Mouse (Mus musculus) forebrain, embryonic 11.5 days (tissue): ENCODE data around the gene Camk1d. TPM values are rescaled to one million over a fixed set of nuclear protein-coding genes. Genes with fewer than 3 reads are reported as not detected.

ENCODE experiments used
- ATAC-seq: fragments of 200-750 bp; cut with Nextera tagmentation; replicated peaks from 2 replicates; pipeline ENCODE4 v1.8.0; 2017; ENCODE audit warnings: moderate TSS enrichment; ENCODE audit not compliant: low FRiP score
- DNase-seq: peaks from one replicate; pipeline ENCODE4 v3.0.0-alpha.2; 2017; ENCODE audit warnings: low spot score
- H3K27ac ChIP-seq: fragments of 300-500 bp; sonication (generic); 2 replicates; pipeline ENCODE4 v1.5.1; 2014; ENCODE audit warnings: low read depth, low read length
- H3K27me3 ChIP-seq: fragments of 300-500 bp; sonication (generic); 2 replicates; pipeline ENCODE4 v1.6.1; 2014; ENCODE audit warnings: mild to moderate bottlenecking, low read length, mixed read lengths; ENCODE audit not compliant: control insufficient read depth, insufficient read depth
- H3K36me3 ChIP-seq: fragments of 300-500 bp; sonication (generic); 2 replicates; pipeline ENCODE4 v1.6.1; 2014; ENCODE audit warnings: mild to moderate bottlenecking, low read length, moderate library complexity, mixed read lengths; ENCODE audit not compliant: control insufficient read depth, insufficient read depth
- H3K4me1 ChIP-seq: fragments of 300-500 bp; sonication (generic); replicated peaks from 2 replicates; pipeline ENCODE4 v1.6.1; 2014; ENCODE audit warnings: low read length, mixed read lengths; ENCODE audit not compliant: control insufficient read depth, insufficient read depth
- H3K4me2 ChIP-seq: fragments of 300-500 bp; sonication (generic); 2 replicates; pipeline ENCODE4 v1.6.1; 2014; ENCODE audit warnings: low read depth, mild to moderate bottlenecking, low read length, moderate library complexity, mixed read lengths; ENCODE audit not compliant: severe bottlenecking
- H3K4me3 ChIP-seq: fragments of 300-500 bp; sonication (generic); 2 replicates; pipeline ENCODE4 v1.5.1; 2014; ENCODE audit warnings: low read depth, low read length
- H3K9ac ChIP-seq: fragments of 300-500 bp; sonication (generic); 2 replicates; pipeline ENCODE4 v1.6.1; 2014; ENCODE audit warnings: low read length
- H3K9me3 ChIP-seq: fragments of 300-500 bp; sonication (generic); 2 replicates; pipeline ENCODE4 v1.6.1; 2016; ENCODE audit warnings: low read length, mixed read lengths; ENCODE audit not compliant: control insufficient read depth
- WGBS: fragments of 180-500 bp; shearing (Covaris S2); extraction: QIAGEN DNeasy Blood & Tissue Kit; methylation state at CpG from one replicate; pipeline ENCODE4 v1.1.7; 2014; 5-methylcytosine and 5-hydroxymethylcytosine counted together
- polyA plus RNA-seq: library from polyadenylated mRNA; unstranded; fragments of >200 nt; fragmentation: Nextera tagmentation; extraction: Ambion mirVana; gene quantifications from 2 replicates; pipeline ENCODE4 v1.2.1, GENCODE M21; 2014

The Camk1d gene
- polyA plus RNA-seq, 1 experiment from 2014 or later, result 2.2 TPM

GRCm38 (mm10) chr2:5631676-5632354 is 82.5 kb downstream of the Camk1d start:
- 90% methylated on average over 11 of the region's 11 CpGs for WGBS

GRCm38 (mm10) chr2:5630710-5631109 is 83.6 kb downstream of the Camk1d start:
- Histone ChIP-seq H3K4me1 (no peaks in the 10 kb centered on the region), H3K27me3 (no peaks in the 10 kb centered on the region), H3K27ac (no peak overlapping the region), H3K9ac (no peak overlapping the region), H3K9me3 (no peaks in the 10 kb centered on the region), H3K4me2 (no peak overlapping the region), H3K4me3 (no peak overlapping the region), H3K36me3 (no peaks in the 10 kb centered on the region)
- 52% methylated on average over 4 of the region's 4 CpGs for WGBS
- ATAC-seq, result no peak
- DNase-seq, result no peak

More at GRCm38 (mm10) chr2:5631676-5632354, 82.5 kb downstream of the Camk1d start:
- no peak overlapping the region for H3K4me2 ChIP-seq
- no peaks in the 10 kb centered on the region for H3K9me3 ChIP-seq
- no peak overlapping the region for H3K4me3 ChIP-seq
- no peak for DNase-seq
- no peak for ATAC-seq
- H3K4me1 ChIP-seq, result no peaks in the 10 kb centered on the region
- H3K27me3 ChIP-seq, result no peaks in the 10 kb centered on the region
- H3K9ac ChIP-seq, result no peak overlapping the region
- H3K36me3 ChIP-seq, result no peaks in the 10 kb centered on the region
- no peak overlapping the region for H3K27ac ChIP-seq

GRCm38 (mm10) chr2:5624379-5624778 is 89.9 kb downstream of the Camk1d start:
- H3K9ac ChIP-seq, result no peak overlapping the region
- no peaks in the 10 kb centered on the region for H3K36me3 ChIP-seq
- no peak for DNase-seq
- 77% methylated on average over 4 of the region's 4 CpGs for WGBS
- H3K27ac ChIP-seq, result no peak overlapping the region
- no peaks in the 10 kb centered on the region for H3K27me3 ChIP-seq
- H3K4me2 ChIP-seq, result no peak overlapping the region
- no peak for ATAC-seq
- H3K4me3 ChIP-seq, result no peak overlapping the region
- H3K4me1 ChIP-seq, result no peaks in the 10 kb centered on the region
- no peaks in the 10 kb centered on the region for H3K9me3 ChIP-seq

- Histone ChIP-seq H3K27ac (no peak overlapping the region), H3K4me3 (no peak overlapping the region), H3K27me3 (no peaks in the 10 kb centered on the region), H3K9me3 (no peaks in the 10 kb centered on the region), H3K4me2 (no peak overlapping the region), H3K36me3 (no peaks in the 10 kb centered on the region), H3K4me1 (peaks cover 10% of the 10 kb centered on the region; the same call in 1 of the 2 replicates), H3K9ac (no peak overlapping the region)
- DNase-seq, result no peak
- ATAC-seq, result no peak
- 90% methylated on average over 8 of the region's 8 CpGs for WGBS
Observed at GRCm38 (mm10) chr2:5618361-5618896, 95.9 kb downstream of the Camk1d start.

- Histone ChIP-seq H3K4me2 (no peak overlapping the region), H3K36me3 (no peaks in the 10 kb centered on the region), H3K27me3 (no peaks in the 10 kb centered on the region), H3K9ac (no peak overlapping the region), H3K9me3 (no peaks in the 10 kb centered on the region), H3K4me3 (no peak overlapping the region), H3K27ac (no peak overlapping the region), H3K4me1 (peaks cover 10% of the 10 kb centered on the region; the same call in 1 of the 2 replicates)
- no peak for DNase-seq
- 92% methylated on average over 3 of the region's 3 CpGs for WGBS
- ATAC-seq, result no peak
Observed at GRCm38 (mm10) chr2:5614896-5615295, 99.4 kb downstream of the Camk1d start.

- no peak overlapping the region for H3K4me2 ChIP-seq
- no peaks in the 10 kb centered on the region for H3K9me3 ChIP-seq
- WGBS, result 9% methylated on average over 2 of the region's 2 CpGs
- peaks cover 10% of the 10 kb centered on the region; the same call in 1 of the 2 replicates for H3K4me1 ChIP-seq
- DNase-seq (no peak), ATAC-seq (no peak)
- H3K9ac ChIP-seq, result no peak overlapping the region
- H3K4me3 ChIP-seq, result no peak overlapping the region
- no peaks in the 10 kb centered on the region for H3K27me3 ChIP-seq
- no peak overlapping the region for H3K27ac ChIP-seq
- H3K36me3 ChIP-seq, result no peaks in the 10 kb centered on the region
Observed at GRCm38 (mm10) chr2:5614308-5614705, 100.0 kb downstream of the Camk1d start.

- H3K27me3 ChIP-seq, result no peaks in the 10 kb centered on the region
- WGBS, result 19% methylated on average over 12 of the region's 12 CpGs
- H3K9ac ChIP-seq, result peak overlapping the region; percentile 27; the same call in 1 of the 2 replicates
- H3K36me3 ChIP-seq, result no peaks in the 10 kb centered on the region
- H3K4me3 ChIP-seq, result no peak overlapping the region
- no peak overlapping the region for H3K27ac ChIP-seq
- H3K4me2 ChIP-seq, result no peak overlapping the region
- H3K9me3 ChIP-seq, result no peaks in the 10 kb centered on the region
- H3K4me1 ChIP-seq, result peaks cover 10% of the 10 kb centered on the region; the same call in 1 of the 2 replicates
- DNase-seq (peak; percentile 58), ATAC-seq (no peak)
Observed at GRCm38 (mm10) chr2:5613651-5614307, 100.5 kb downstream of the Camk1d start.

GRCm38 (mm10) chr2:5611601-5612000 is 102.7 kb downstream of the Camk1d start:
- WGBS, result 70% methylated on average over 1 of the region's 1 CpGs
- H3K4me2 ChIP-seq, result no peak overlapping the region
- no peak for ATAC-seq
- H3K27ac ChIP-seq, result no peak overlapping the region
- H3K4me3 ChIP-seq, result no peak overlapping the region
- H3K4me1 ChIP-seq, result peaks cover 10% of the 10 kb centered on the region; the same call in 1 of the 2 replicates
- no peak overlapping the region for H3K9ac ChIP-seq
- no peaks in the 10 kb centered on the region for H3K27me3 ChIP-seq
- no peaks in the 10 kb centered on the region for H3K36me3 ChIP-seq
- no peak for DNase-seq
- H3K9me3 ChIP-seq, result no peaks in the 10 kb centered on the region
